Mouse (Mus musculus): Measurements from ENCODE around the gene Nrbp1. TPM values are rescaled to one million over a fixed set of nuclear protein-coding genes. Genes with fewer than 3 reads are reported as not detected.

The Nrbp1 gene
- 121 and 134 TPM in 2 replicates for polyA plus RNA-seq (2012; rRNA removed)

GRCm38 (mm10) chr5:31240637-31241521 lies at the start of gene Nrbp1, which contains the start of gene Gm9970:
Gene Nrbp1 (plus strand): TSS chr5:31240864.
Gene Gm9970 (minus strand): TSS chr5:31241232.

GRCm38 (mm10) chr5:31192939-31193630 lies 47.6 kb upstream of the Nrbp1 start, which contains the start of the genes Snx17 and Eif2b4:
Gene Snx17 (plus strand): TSS chr5:31193227.
Gene Eif2b4 (minus strand): TSS chr5:31193430.

DNA sequence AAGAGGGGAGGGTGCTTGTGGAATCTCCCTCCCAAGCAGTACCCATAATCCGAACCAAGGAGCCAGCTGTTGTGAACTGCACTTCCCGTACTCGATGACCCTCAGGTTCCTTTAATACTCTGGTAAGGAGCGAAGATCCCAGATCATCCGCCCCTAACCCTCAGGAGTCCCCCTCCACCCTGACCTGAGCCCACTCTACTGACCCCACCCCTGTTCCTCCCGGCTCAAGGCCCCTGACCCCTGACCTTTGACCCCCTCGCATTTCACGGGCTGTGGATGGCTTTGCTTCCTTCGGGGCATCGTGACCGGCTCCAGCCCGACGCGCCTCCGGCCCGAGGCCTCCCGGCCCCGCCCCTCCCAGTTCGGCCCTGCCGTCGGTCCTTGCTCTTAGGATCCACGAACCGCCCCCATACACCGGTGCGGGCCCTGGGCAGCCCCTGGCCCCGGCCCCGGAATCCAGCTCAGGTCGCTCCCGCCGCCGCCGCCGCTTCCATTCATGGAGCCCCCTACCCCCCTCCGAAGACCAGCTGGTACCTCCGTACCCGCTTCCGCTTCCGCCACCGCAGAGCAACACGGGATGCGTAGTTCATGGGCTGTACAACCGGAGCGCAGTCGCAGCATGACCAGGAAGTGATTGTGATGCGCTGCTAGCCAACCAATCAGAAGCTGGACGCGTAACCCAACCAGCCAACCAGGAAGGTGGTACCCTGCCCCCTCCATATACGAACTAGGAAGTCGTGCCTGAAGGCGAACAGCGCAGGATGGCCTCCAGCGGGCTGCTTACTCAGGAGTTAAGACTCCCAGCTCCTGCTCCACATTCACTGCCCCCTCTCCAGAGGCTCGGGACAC lies 38.7 kb upstream of the Nrbp1 start, which contains the start of gene Zfp513:
Gene Zfp513, minus strand, starts transcription at position 562 of the 849 bp plus-strand sequence.

GRCm38 (mm10) chr5:31220448-31221303 lies 20.0 kb upstream of the Nrbp1 start, which contains the start of gene Ppm1g:
Gene Ppm1g (minus strand): TSS chr5:31220687.

DNA sequence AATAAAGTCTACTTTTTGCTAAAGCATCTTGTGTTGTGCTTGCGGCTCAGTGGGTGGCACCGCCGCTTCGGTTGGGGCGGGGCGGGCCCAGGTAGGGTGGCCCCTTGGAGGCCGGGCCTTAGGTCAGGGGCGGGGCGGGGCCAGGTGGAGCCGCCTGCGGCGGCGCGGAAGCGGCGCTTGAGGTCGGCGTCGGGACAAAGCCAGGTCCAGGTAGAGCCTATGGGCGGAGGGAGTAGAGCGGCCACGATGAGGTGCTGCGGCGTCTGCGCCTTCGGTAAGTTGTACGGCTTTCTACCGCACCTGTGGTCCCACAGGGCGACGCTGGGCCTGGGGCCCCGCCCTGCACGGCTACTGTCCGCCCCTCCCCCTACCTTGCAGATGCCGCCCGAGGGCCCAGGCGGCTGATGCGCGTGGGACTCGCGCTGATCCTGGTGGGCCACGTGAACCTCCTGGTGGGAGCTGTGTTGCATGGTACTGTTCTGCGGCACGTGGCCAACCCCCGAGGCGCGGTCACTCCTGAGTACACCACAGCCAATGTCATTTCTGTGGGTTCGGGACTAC lies 11.0 kb downstream of the Nrbp1 start, which contains the start of gene Krtcap3:
Gene Krtcap3, plus strand, starts transcription at position 151 of the 561 bp plus-strand sequence.

GRCm38 (mm10) chr5:31290521-31291360 lies 50.1 kb downstream of the Nrbp1 start, which contains the start of gene Ift172:
Gene Ift172 (minus strand): TSS chr5:31291116.

GRCm38 (mm10) chr5:31295606-31296141 lies 55.0 kb downstream of the Nrbp1 start, which contains the start of gene Fndc4:
Gene Fndc4 (minus strand): TSS chr5:31296080.

GRCm38 (mm10) chr5:31297047-31297757 lies 56.5 kb downstream of the Nrbp1 start, which contains the start of gene Gckr:
Gene Gckr (plus strand): TSS chr5:31297443.

Other genes with a start within 250 kb of the Nrbp1 start
- 27.4 and 33.9 TPM in 2 replicates for gene Atraid, start 192.6 kb upstream of the Nrbp1 start, polyA plus RNA-seq (2012; rRNA removed)
- gene Slc5a6, start 191.9 kb upstream of the Nrbp1 start, polyA plus RNA-seq (2012; rRNA removed): 10.2 and 11.2 TPM in 2 replicates
- 11.9 and 14.2 TPM in 2 replicates for gene Cad, start 186.1 kb upstream of the Nrbp1 start, polyA plus RNA-seq (2012; rRNA removed)
- gene Dnajc5g, start 134.6 kb upstream of the Nrbp1 start, polyA plus RNA-seq (2012; rRNA removed): not detected in 2 replicates
- gene Slc30a3, start 132.6 kb upstream of the Nrbp1 start, polyA plus RNA-seq (2012; rRNA removed): 0.15 and 0.29 TPM in 2 replicates
- gene Trim54, start 124.2 kb upstream of the Nrbp1 start, polyA plus RNA-seq (2012; rRNA removed): 2.8 and 4.1 TPM in 2 replicates
- gene Ucn, start 102.0 kb upstream of the Nrbp1 start, polyA plus RNA-seq (2012; rRNA removed): not detected in 2 replicates
- gene Mpv17, start 86.6 kb upstream of the Nrbp1 start, polyA plus RNA-seq (2012; rRNA removed): 23.9 and 27.3 TPM in 2 replicates
- gene Gm29609, start 61.0 kb upstream of the Nrbp1 start, polyA plus RNA-seq (2012; rRNA removed): 0.14 and 2.1 TPM in 2 replicates
- gene Gtf3c2, start 60.7 kb upstream of the Nrbp1 start, polyA plus RNA-seq (2012; rRNA removed): 13.3 and 14.6 TPM in 2 replicates
- gene Snx17, start 47.6 kb upstream of the Nrbp1 start, polyA plus RNA-seq (2012; rRNA removed): 36.2 and 37.1 TPM in 2 replicates
- 20.2 and 24.5 TPM in 2 replicates for gene Eif2b4, start 47.4 kb upstream of the Nrbp1 start, polyA plus RNA-seq (2012; rRNA removed)
- 25.0 and 34.4 TPM in 2 replicates for gene Zfp513, start 38.6 kb upstream of the Nrbp1 start, polyA plus RNA-seq (2012; rRNA removed)
- gene Ppm1g, start 20.2 kb upstream of the Nrbp1 start, polyA plus RNA-seq (2012; rRNA removed): 42.5 and 93.0 TPM in 2 replicates
- 0.13 TPM in 1 of 2 replicates, not detected in the other for gene Gm9970, start 368 bp downstream of the Nrbp1 start, polyA plus RNA-seq (2012; rRNA removed)
- gene Krtcap3, start 10.8 kb downstream of the Nrbp1 start, polyA plus RNA-seq (2012; rRNA removed): 113 and 161 TPM in 2 replicates
- 11.9 and 14.9 TPM in 2 replicates for gene Ift172, start 50.3 kb downstream of the Nrbp1 start, polyA plus RNA-seq (2012; rRNA removed)
- 6.3 and 7.4 TPM in 2 replicates for gene Fndc4, start 55.2 kb downstream of the Nrbp1 start, polyA plus RNA-seq (2012; rRNA removed)
- not detected in 2 replicates for gene Gckr, start 56.6 kb downstream of the Nrbp1 start, polyA plus RNA-seq (2012; rRNA removed)
- 2.3 and 3.3 TPM in 2 replicates for gene Zfp512, start 211.6 kb downstream of the Nrbp1 start, polyA plus RNA-seq (2012; rRNA removed)
- gene 4930548H24Rik, start 244.9 kb downstream of the Nrbp1 start, polyA plus RNA-seq (2012; rRNA removed): not detected in 2 replicates

All from stomach, adult 2 months (tissue).